11 mouse cellular contexts compared by ENCODE assay signal in the genomic region with DNA sequence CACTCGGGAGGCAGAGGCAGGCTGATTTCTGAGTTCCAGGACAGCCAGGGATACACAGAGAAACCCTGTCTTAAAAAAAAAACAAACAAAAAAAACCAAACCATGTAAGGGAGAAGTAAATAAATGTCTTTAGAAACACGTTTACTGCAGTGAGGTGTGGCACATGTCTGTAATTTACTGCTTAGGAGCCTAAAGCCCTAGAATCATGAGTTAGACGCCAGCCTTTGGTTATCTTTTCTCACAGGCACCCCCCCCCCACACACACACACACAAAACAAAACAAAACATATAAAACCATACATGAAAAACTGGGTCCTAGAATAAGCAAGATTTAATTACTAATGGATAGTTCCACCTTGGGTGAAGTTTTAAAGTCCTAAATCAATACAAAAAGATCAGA.
"Had no signal": no experiment of that assay in that cellular context is flagged by ENCODE, and none has a peak within 500 bp of the region (broad histone marks: within the 10 kb centered on the region; RNA-seq: fewer than 3 reads in every experiment).

No protein-coding gene starts in this region.

- DNase-seq: retina, postnatal 1 day; right cerebral cortex, adult 18-20 months; right cerebral cortex, postnatal 14 days; right cerebral cortex, postnatal 25 days; spleen, adult 18-20 months; thymus, adult 18-20 months; thymus, adult 2 months; thymus, postnatal 14 days; thymus, postnatal 25 days; thymus, postnatal 36 days; thymus, postnatal 4 days had no signal
